Mouse (Mus musculus) C3H10T1/2 (cell line): ENCODE measurements around the gene Olfr1016. TPM values are rescaled to one million over a fixed set of nuclear protein-coding genes. Genes with fewer than 3 reads are reported as not detected.

Source experiments
- polyA plus RNA-seq, 2 experiments: library from polyadenylated mRNA; unstranded; fragments of >200 nt; fragmentation: generic; extraction: Trizol; gene quantifications; one replicate each; pipeline ENCODE4 v1.2.1; 2012; ENCODE audit warnings: missing spikeins in 2 of 2

Gene Olfr1016
- not detected for polyA plus RNA-seq

GRCm38 (mm10) chr2:85802444-85802843, at the start of gene Olfr1016:
Gene Olfr1016, minus strand, starts transcription at chr2:85802544.

GRCm38 (mm10) chr2:85846730-85847129, 44.4 kb upstream of the Olfr1016 start, which contains the start of gene Olfr1020:
Gene Olfr1020, plus strand, starts transcription at chr2:85847030.

GRCm38 (mm10) chr2:85845383-85845782, 43.0 kb upstream of the Olfr1016 start, which contains the start of gene Olfr1019:
Gene Olfr1019, minus strand, starts transcription at chr2:85845483.

GRCm38 (mm10) chr2:85818179-85818578, 15.8 kb upstream of the Olfr1016 start, which contains the start of gene Olfr1018:
Gene Olfr1018, plus strand, starts transcription at chr2:85818479.

GRCm38 (mm10) chr2:85781717-85782116, 20.6 kb downstream of the Olfr1016 start, which contains the start of gene Olfr1015:
Gene Olfr1015, plus strand, starts transcription at chr2:85782017.

GRCm38 (mm10) chr2:85772413-85772812, 29.9 kb downstream of the Olfr1016 start, which contains the start of gene Olfr1014:
Gene Olfr1014, plus strand, starts transcription at chr2:85772713.

GRCm38 (mm10) chr2:85766798-85767197, 35.5 kb downstream of the Olfr1016 start, which contains the start of gene Olfr1013:
Gene Olfr1013, plus strand, starts transcription at chr2:85767098.

GRCm38 (mm10) chr2:85762666-85763065, 39.7 kb downstream of the Olfr1016 start, which contains the start of gene Olfr1012:
Gene Olfr1012, minus strand, starts transcription at chr2:85762766.

Other genes starting within 250 kb of the Olfr1016 start
- not detected for gene Olfr996, start 223.3 kb downstream of the Olfr1016 start, polyA plus RNA-seq
- not detected for gene Olfr998, start 213.6 kb downstream of the Olfr1016 start, polyA plus RNA-seq
- gene Olfr1000, start 190.6 kb downstream of the Olfr1016 start, polyA plus RNA-seq: not detected
- not detected for gene Olfr1002, start 151.8 kb downstream of the Olfr1016 start, polyA plus RNA-seq
- not detected for gene Olfr154, start 138.1 kb downstream of the Olfr1016 start, polyA plus RNA-seq
- gene Olfr1006, start 123.8 kb downstream of the Olfr1016 start, polyA plus RNA-seq: not detected
- not detected for gene Olfr1008, start 113.1 kb downstream of the Olfr1016 start, polyA plus RNA-seq
- gene Olfr1009, start 87.1 kb downstream of the Olfr1016 start, polyA plus RNA-seq: not detected
- not detected for gene Olfr1012, start 39.8 kb downstream of the Olfr1016 start, polyA plus RNA-seq
- gene Olfr1013, start 35.4 kb downstream of the Olfr1016 start, polyA plus RNA-seq: not detected
- gene Olfr1014, start 29.8 kb downstream of the Olfr1016 start, polyA plus RNA-seq: not detected
- not detected for gene Olfr1015, start 20.5 kb downstream of the Olfr1016 start, polyA plus RNA-seq
- gene Olfr1018, start 15.9 kb upstream of the Olfr1016 start, polyA plus RNA-seq: not detected
- gene Olfr1019, start 42.9 kb upstream of the Olfr1016 start, polyA plus RNA-seq: not detected
- not detected for gene Olfr1020, start 44.5 kb upstream of the Olfr1016 start, polyA plus RNA-seq
- not detected for gene Olfr1022, start 66.0 kb upstream of the Olfr1016 start, polyA plus RNA-seq
- not detected for gene Olfr1023, start 83.1 kb upstream of the Olfr1016 start, polyA plus RNA-seq
- gene Olfr1024, start 102.5 kb upstream of the Olfr1016 start, polyA plus RNA-seq: not detected
- gene Olfr1025-ps1, start 112.6 kb upstream of the Olfr1016 start, polyA plus RNA-seq: not detected
- gene Olfr1026, start 119.0 kb upstream of the Olfr1016 start, polyA plus RNA-seq: not detected
- not detected for gene Olfr1028, start 147.9 kb upstream of the Olfr1016 start, polyA plus RNA-seq
- gene Olfr1029, start 171.4 kb upstream of the Olfr1016 start, polyA plus RNA-seq: not detected
- not detected for gene Olfr1030, start 176.7 kb upstream of the Olfr1016 start, polyA plus RNA-seq
- gene Olfr1031, start 187.8 kb upstream of the Olfr1016 start, polyA plus RNA-seq: not detected
- gene Olfr1032, start 203.0 kb upstream of the Olfr1016 start, polyA plus RNA-seq: not detected
- not detected for gene Olfr1033, start 218.1 kb upstream of the Olfr1016 start, polyA plus RNA-seq
- gene Olfr1034, start 243.3 kb upstream of the Olfr1016 start, polyA plus RNA-seq: not detected